Mouse (Mus musculus) Muller cell, postnatal 12 days (primary cell): Measurements from ENCODE around the gene Tmem88.

Source experiments
- DNase-seq: peaks from one replicate; pipeline ENCODE4 v3.0.0-alpha.2; 2015; ENCODE audit errors: inconsistent ontology term

The Tmem88 gene

DNA sequence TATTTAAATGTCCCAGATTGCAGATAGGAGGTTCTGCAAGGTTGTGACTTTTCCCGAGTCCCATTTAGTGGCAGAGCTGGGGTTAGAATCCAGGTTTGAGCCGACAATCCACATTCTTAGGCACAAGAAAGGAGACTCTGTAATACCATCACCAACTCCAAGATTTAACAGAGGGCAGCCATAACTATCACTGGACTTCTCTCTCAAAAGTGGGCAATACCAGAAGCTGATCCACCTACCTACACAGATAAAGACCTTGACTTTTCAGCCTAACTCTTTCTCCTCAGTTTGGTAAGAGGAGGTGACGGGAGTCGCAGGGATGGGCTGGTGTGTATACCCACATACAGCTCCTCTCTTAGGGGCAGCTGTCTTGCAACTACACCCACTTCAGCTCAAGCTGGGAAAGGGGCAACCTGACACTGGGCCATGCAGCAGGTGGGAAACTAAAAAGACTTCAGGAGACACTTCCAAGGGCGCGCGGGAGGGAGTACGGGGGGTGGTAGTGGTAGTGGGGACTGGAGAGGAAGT, 19.0 kb upstream of the Tmem88 start:
- no peak for DNase-seq

DNA sequence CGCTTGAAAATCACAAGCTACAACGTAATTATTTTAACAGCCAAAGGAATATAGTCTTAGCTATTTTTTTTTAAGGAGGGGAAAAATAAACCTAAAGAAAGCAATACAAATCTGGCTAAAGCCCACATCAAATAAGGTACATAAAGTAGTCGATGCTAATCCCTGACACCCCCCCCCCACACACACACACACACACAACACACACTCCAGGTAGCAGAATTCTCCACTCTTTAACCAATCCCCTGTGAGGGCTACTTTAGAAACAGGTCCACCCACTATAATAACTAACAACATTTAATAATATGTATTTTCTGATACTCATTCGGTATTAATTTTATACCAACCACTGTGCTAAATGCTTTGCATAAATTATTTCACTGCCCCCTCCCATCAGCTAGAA, 18.5 kb upstream of the Tmem88 start:
- no peak for DNase-seq

DNA sequence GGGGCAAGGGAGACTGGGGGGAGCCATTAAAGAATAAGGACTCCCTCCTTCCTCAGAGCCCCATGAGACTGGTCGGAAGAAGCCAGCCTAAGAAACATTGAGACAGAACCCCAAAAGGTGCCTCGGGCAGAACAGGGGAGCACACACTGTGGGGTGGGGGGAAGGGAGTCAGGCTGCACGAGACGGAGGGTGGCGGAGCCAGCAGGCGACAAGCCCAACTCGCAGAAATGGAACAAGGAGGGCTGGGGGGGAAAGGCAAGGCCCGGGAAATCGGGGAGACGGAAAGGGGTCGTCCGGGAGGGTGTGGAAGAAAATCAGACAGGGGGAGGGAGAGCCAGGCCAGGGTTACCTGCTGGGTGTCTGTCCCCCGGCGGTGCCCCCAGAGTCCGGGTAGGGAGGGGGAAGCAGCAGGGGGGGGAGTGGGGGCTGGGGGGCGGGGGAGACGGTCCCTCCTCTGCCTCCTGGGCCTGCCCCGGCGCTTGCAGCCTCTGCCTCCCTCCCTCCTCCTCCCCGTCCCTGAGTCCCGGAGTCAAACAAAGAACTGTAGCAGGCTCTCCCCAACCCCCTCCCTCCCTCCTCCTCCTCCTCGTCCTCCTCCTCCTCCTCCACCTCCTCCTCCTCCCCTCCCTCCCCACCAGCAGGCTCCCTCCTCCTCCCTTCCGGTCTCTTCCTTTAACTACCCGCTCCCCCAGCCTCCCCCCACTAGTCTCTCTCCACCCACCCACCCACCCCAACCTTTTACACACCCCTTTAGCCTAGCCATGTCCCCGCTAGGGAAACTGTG, 17.8 kb upstream of the Tmem88 start:
- DNase-seq: peak; percentile 84

DNA sequence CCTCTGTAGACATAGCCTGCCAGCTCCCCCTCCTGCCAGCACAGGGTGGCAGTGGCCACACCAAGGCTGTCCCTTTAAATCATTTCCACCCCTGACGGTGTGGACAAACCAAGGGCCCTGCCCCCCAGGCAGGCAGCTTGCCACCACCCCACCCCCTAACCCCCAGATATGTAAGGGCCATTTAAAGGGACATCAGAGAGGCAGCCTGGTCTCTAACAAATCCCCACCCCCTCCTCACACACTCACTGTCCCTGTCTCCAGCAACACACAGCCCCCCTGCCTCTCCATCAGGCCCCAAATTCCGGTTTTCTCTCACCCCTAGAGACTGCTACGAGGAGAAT, 17.3 kb upstream of the Tmem88 start:
- peak; percentile 91 for DNase-seq

DNA sequence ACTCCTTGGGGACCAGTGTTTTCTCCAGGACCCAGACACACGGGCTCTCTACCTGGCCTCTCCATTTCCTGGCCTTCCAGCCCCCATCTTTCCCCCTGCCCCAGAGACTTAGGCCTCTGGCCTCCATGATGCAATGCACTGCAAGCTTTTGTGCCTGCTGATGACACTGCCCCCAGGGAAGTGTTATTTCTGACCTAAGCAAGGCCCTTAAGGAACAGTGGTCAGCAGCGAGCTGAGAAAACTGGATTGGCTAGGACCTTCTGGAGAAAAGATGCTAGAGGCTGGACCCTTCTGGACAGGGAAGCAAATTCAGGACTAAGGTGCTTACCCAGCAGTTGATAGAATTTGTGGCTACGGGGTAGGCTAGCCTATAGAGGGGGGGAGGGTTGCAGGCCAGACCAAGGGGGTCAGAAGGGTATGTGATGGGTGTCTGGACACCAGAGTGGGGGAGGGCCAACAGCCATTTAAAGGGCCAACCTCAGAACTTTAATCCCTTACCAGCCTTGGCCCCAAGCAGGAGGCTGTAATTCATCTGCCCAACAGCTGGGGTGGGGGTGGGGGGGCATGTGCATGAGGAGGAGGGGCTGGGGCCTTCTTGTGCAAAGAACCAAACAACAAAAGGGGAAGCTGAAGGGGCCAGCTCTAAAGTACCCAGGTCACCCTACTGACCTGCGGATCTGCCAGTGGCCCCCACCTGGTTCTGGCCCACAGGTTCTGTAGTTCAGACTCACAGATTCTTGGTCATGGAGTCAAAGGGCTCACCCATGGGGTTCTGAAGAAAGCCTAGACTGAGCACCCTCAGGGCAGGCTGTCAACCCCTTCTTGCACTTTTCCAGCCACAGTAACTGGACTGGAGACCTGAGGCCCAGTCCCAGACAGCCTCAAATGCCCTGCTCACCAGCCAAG, 16.6 kb upstream of the Tmem88 start:
- DNase-seq: no peak

DNA sequence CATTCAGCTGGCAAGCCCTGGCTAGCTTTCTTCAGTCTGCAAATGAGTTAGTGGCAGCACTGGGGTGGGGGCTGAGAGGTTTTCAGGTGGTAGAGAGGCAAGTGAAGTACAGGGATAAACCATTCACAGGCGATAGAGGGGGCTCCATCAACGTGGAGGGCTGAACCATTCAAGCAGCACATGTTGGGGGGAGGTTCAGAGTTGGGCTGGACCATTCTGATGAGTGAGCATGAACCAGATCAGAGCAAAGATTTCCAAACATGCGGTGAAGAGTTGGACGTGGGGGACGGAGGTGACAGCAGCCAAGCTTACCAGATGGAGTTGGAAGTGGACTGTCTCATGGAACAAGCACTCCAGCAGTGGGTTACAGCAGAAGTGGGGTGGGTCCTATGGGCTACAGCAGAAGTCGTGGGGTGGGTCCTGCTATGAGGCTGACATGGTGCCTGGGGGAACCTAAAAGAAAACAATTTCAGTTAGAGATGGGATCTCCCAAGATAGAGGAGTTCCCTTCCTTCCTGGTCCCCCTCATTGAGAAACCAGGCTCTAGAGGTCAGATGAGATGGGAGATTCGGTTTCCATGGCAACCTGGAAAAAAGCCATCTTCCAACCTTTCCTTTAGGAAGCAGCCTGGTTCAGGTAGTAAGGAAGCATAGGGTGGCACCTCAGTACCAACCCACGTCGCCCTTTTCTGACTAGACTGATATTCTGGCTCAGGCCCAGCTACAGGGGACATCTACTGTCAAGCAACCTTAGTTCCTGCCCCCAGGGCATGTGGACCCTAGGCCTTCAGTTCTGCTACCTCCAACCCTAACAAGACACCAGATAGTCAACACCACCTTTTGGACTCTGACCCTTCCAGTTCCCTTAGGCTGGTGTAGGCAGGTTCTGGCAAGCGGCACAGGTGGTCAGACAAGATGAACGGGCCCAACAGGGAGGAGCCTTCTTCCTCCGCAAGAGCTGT, 15.5 kb upstream of the Tmem88 start, which contains the start of gene Kdm6b:
Gene Kdm6b (minus strand): TSS at position 455 of the 961 bp plus-strand sequence.
- no peak for DNase-seq

DNA sequence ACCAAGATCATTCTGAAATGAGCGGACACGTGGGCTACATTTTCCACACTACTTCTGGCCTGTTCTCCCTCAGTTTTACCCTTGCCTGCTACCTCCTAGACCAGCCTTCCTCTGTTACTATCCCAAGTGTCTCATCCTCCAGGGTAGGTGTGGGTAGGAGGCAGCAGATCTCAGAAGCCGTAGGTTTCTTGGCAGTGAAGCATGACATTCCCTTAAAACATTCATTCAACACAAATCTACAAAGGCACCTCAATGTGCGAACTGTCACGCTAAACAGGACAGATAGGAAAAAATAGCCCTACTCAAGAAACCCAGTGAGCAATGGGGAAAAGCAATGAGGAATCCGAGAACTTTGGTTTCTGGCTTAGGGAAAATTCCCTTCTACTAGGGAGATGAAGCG, 14.5 kb upstream of the Tmem88 start:
- no peak for DNase-seq

DNA sequence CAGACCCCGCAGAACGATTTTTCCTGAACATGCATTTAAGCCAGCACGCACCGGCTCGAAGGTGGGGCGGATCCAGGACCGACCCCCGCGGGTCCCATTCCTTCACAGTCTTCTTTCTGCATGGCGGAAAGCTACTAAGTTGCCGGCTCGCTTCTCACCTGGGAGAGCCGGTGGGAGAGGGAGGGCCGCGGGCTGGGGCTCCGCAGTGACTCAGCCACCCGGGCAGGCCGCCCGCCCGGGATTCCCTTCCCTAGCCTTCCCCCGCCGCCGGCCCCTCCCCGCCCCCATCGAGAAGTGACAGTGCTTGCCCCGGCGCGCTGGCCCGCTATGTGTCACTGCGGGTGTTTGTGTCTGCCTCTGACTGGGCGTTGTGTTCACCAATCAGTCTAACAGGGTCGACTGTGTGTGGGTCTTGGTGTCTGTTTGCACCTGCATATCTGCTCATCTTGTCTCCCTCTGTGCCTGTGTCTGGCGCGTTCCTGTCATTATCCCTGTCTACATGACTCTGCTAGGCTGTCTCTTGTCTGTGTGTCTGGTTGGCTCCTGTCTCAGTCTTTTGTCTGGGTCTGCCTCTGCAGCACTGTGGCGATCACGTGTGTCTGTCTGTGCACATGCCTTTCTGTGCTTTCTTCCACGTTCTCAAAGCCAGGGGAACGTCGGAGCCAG, 13.6 kb upstream of the Tmem88 start:
- peak; percentile 99 for DNase-seq

DNA sequence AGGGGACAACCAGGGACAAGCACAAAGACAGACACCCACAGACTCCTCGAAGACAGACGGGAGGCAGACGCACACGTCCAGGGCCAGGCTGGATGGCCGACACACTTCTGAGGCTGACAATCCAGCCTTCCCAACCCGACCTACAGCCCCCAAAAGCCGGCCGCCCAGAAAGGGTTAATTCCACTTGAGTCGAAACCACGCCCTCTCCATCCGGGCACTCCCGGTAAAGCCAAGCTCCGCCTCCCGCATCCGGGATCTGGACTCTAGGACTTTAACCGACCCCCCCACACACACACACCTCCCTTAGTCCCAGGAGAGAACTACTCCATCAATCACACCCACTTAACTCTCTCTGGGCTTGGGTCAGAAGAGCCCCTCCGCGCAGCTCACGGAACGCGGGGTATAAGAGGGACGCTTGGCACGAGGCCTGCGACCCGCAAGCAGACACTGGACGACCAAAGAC, 13.1 kb upstream of the Tmem88 start:
- peak; percentile 97 for DNase-seq

DNA sequence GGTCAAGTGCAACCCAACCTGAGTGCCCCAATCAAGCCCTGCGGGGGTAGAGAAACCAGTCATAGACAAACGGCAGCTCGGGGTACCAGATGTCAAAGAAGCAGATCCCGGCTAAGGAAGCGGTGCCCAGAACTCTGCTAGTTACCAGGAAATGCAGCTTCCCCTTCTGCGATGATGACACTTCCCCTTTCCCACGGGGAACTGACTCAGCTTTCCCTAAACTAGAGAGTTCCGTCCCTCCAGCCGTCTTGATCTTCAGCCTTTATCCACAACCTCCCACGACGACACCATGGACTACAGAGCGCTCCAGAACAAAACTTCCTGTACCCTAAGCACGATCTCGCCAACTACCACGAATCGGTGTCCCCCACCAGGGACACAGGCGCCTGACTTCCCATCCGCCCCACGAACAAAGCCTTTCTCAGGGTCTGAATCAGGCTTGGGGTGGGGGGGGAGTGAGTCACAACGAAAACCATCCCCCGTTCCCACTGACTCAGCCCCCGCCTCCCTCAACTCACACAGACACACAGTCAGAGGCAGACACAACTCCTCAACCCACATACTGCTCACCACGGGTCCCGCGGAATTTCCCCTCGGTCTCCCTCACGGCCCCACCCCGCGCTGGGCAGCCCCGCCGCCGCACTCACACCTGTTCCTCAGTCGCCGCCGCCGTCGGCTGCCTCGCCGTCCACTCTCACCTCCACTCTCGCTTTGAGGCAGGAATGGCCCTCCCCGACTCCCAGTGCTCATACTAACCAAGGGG, 12.5 kb upstream of the Tmem88 start:
- DNase-seq: peak; percentile 96

DNA sequence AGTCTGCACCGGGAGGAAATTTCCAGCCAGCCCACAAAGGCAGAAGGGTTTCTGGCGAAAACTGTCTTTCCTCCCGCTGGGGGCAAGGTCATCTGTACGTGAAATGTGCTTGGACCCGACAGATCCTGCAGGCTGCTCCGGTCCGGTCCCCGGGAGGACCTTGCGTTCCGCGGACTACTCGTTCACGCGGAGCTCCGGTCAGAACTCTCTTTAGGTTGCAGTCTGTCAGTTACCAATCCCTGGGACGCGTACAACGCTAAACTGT, 11.9 kb upstream of the Tmem88 start:
- DNase-seq: no peak

DNA sequence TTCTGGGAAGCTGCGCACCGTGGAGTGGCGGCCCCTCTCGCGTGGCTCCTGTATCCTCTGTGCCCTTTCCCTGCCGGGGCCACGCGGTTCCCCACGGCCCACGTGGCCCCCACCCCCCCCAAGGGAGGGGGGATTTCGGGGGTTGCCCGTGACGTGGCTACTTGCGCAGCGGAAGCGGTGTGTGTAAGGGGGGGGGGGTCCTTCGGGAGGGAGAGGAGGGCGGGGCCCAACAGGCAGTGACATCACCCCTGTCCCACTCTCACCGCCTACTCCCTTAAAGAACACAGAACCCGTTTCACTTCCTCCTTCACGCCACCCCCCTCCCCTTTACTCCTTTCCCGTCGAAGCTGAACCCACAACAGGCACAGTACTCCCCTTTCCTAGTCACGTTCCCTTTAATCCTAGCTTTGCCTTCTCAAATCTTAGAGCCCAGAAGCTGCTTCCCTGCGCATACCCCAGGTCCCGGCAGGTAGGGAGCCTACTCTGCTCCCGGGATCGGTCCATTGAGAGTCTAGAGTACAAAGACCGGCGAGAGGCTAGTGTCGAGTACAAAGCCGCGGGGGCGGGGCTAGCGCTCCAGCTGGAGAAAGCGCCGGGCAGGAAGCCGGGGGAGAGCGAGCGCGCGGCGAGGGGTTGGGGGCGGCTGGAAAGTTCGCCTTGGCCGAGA, 11.5 kb upstream of the Tmem88 start:
- DNase-seq: peak; percentile 95

DNA sequence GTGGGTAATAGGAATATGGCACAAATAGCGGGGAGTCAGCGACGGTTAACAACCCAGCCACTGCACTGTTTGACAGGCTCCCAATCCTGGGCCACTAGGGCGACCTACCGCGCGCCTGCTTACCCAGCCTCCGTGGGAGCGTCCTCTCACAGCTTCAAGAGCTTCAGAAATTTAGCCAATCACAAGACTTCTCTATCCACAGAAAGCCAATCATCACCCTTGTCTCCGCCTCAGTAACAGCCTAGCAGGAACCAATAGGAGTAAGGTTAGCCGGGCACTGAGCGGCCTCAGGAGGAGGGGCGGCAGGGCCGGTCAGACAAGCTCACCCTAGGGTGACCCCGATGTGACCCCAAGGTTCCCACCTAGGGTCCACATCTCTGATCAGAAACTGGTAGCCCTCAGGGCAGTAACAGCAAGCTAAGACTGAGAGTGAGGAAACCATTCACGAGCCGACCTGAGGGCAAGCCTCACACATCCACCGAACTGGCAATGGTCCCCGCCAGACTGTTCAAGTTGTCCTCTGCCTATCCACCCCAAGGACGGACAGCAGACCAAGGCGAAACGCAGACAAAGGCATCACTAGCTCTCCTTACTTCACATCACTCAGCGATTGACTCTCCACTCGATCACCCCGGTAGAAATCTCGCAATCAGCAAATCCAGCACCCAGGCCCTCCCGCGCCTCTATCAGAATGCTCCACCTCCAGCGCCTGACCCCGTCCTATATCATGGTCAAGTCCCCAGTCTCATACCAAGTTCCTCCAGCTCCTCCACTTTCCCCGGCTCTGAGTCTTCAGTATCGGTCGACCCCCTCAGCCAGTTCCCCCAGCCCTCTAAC, 10.7 kb upstream of the Tmem88 start:
- peak; percentile 93 for DNase-seq

DNA sequence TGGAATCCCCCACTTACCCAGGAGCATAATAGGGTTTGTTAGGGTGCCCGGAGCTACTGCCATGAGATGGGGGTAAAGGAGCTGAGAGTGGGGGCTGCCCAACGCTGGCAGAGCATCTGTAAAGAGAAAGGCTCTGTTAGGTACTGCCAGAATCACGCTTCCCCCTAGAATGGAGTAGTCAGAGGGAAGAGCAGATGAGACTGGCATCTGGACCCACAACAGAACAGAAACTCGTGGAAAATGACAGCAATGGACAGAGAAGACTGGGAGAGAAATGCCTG, 9.6 kb upstream of the Tmem88 start:
- no peak for DNase-seq

DNA sequence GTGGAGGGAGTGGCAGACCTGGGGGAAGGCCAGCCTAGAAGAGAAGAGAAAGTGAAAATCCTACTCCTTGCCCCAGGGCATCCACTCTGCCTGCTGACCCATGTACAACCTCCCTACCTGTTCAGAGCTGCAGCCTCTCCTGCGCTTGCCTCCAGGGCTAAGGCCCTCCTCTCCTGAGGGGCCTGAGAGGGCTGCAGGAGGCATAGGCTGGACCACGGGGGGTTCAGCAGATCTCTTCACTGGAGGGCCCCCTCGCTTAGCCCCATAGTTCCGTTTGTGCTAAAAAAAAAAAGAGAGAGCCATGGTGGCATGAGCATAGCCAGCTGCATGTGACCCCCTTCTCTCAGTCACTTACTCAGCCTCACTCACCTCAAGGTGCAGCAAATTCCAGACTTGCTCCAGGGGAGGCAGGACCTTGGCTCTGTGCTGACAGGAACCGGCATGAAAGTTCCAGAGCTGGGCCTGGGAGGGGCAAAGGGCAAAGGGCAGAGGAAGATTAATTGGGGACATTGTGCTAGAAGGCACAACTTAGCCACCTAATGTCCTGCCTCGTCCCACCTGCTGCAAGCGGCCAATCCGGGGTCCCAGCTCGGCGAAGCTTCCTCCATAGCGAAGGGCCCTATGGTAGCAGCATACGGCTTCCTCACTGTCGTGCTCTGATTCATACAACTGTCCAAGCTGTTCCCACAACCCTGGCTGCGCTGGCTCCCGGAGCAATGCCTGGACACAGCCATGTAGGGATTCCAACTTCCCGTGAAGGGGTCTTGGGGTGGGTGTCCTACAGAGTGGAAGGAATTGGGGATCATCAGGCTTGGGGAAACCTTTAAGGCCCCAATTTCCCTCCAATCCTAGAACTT, 9.1 kb upstream of the Tmem88 start:
- DNase-seq: no peak

DNA sequence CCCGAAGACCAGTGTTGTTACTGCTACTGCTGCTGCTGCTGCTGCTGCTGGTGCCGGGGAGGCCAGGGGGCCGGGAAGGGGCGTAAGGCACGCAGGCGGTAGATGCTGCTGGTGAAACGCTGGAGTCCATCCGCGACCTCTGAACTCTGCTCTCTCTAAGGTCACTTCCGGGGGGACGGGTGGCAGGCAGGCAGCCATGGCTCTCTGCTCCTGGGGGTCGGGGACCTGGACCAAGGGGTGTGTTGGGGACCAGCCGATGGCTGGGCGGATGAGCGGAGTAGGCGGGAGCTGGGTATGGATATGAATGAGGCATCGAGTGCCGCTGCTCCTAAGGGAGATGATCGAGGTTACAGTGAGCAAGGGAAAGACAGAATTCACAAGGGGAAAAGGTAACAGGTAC, 8.2 kb upstream of the Tmem88 start:
- no peak for DNase-seq

DNA sequence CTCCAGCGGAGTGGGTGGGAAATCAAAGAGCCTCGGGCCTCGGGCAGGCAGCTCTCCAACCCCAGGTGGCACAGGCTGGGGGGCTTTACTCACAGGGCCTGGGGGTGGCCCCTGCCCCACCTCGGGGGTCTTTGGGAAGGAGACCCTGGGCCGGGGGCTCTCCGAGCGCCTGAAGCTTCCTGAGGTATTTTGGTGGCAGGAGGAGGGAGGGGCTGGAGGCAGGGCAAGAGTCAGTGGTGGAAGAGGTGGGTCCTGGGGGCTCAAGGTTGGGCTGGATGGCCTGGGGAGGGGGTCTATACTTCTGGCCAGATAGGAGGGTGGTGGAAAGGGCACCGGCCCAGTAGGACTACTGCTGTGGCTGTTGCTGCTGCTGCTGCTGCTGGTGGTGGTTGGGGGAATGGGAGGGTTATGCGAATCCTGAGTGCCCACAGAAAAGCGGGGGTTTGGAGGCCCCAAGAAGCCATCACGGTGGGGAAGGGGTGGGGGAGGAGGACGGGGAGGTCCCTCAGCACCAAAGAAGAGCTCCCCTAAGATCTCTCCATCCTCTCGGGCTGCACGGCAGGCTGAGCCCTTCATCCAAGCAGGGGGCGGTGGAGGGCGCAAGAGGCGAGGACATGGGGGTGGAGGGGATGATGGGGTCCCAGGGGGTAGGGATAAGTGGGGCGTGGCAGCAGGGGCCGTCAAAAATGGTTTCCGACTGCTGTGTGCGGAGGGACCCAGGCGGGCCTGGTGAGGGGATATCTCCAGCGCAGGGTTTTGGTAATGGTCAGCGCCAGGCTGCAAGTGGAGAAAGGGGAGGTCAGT, 7.6 kb upstream of the Tmem88 start:
- no peak for DNase-seq
